Mouse (Mus musculus): ENCODE results near the gene Gm4924.

- no peak for TF ChIP-seq GABPA (IDR thresholded peaks at IDR 0.05; ENCODE audit: low read depth, low read length)
- no peak for TF ChIP-seq CTCF (IDR thresholded peaks at IDR 0.05 in 2 of 3, conservative IDR thresholded peaks at IDR 0.05 in 1 of 3; ENCODE audit: control insufficient read depth in 1 of 3, insufficient read depth in 1 of 3, low read depth in 2 of 3, low read length in 3 of 3, poor library complexity in 1 of 3, severe bottlenecking in 1 of 3)
- TF ChIP-seq KAT2A (conservative IDR thresholded peaks at IDR 0.05; ENCODE audit: low read depth, low read length) = no peak
Observed at GRCm38 (mm10) chr10:82423631-82424030, 69.6 kb downstream of the Gm4924 start.
